Mouse (Mus musculus) embryo, embryonic 11.5 days (tissue): Measurements from ENCODE around the gene Ggcx.
"Not testable (repeated sequence)": the region's sequence is repeated elsewhere in the genome, so short reads cannot be mapped to it uniquely, and the experiment has no call there.

Experiments
- DNase-seq: peaks from one replicate; pipeline ENCODE4 v3.0.0-alpha.2; 2012; ENCODE audit warnings: low read depth, low spot score

The Ggcx gene

GRCm38 (mm10) chr6:72462550-72463257, 48.6 kb downstream of the Ggcx start:
- not testable (repeated sequence) for DNase-seq

GRCm38 (mm10) chr6:72465361-72466157, 51.5 kb downstream of the Ggcx start:
- DNase-seq, result no peak

- DNase-seq, result no peak
Observed at GRCm38 (mm10) chr6:72466171-72466570, 52.1 kb downstream of the Ggcx start.

- DNase-seq, result no peak
Observed at GRCm38 (mm10) chr6:72473264-72474041, 59.3 kb downstream of the Ggcx start.

GRCm38 (mm10) chr6:72475221-72475985, 61.3 kb downstream of the Ggcx start:
- no peak for DNase-seq

- no peak for DNase-seq
Observed at GRCm38 (mm10) chr6:72476836-72477235, 62.7 kb downstream of the Ggcx start.

- DNase-seq, result no peak
Observed at GRCm38 (mm10) chr6:72477621-72478020, 63.5 kb downstream of the Ggcx start.

GRCm38 (mm10) chr6:72478691-72479090, 64.6 kb downstream of the Ggcx start:
- DNase-seq, result not testable (repeated sequence)

- no peak for DNase-seq
Observed at GRCm38 (mm10) chr6:72479645-72480421, 65.7 kb downstream of the Ggcx start.

- DNase-seq, result no peak
Observed at GRCm38 (mm10) chr6:72480422-72480702, 66.3 kb downstream of the Ggcx start.
